Mouse (Mus musculus) kidney, adult 2 months (tissue): ENCODE data around the gene Ptprn2. TPM values are rescaled to one million over a fixed set of nuclear protein-coding genes. Genes with fewer than 3 reads are reported as not detected.

Source experiments
- DNase-seq: peaks from one replicate; pipeline ENCODE4 v3.0.0; 2021
- H3K27ac ChIP-seq: fragments of 200-500 bp; 2 replicates; pipeline ENCODE4 v1.5.1; 2012; ENCODE audit warnings: low read depth, low read length, control low read depth, inconsistent platforms; ENCODE audit not compliant: insufficient read depth
- H3K27me3 ChIP-seq: fragments of 200-500 bp; replicated peaks from 2 replicates; pipeline ENCODE4 v1.6.1; 2012; ENCODE audit warnings: mild to moderate bottlenecking, moderate library complexity, low read length, inconsistent platforms; ENCODE audit not compliant: control insufficient read depth, insufficient read depth
- H3K36me3 ChIP-seq: fragments of 200-500 bp; 2 replicates; pipeline ENCODE4 v1.6.1; 2012; ENCODE audit warnings: mild to moderate bottlenecking, moderate library complexity, low read length, inconsistent platforms; ENCODE audit not compliant: control insufficient read depth, insufficient read depth
- H3K4me1 ChIP-seq: fragments of 200-500 bp; 2 replicates; pipeline ENCODE4 v1.6.1; 2011; ENCODE audit warnings: low read length; ENCODE audit not compliant: control insufficient read depth, insufficient read depth
- H3K4me3 ChIP-seq: fragments of 200-500 bp; 2 replicates; pipeline ENCODE4 v1.5.1; 2011; ENCODE audit warnings: mild to moderate bottlenecking, low read depth, low read length, control low read depth; ENCODE audit not compliant: insufficient read depth
- CTCF ChIP-seq: fragments of 200-500 bp; conservative IDR thresholded peaks from 2 replicates; pipeline ENCODE4 v1.5.1; 2011; ENCODE audit warnings: low read depth, mild to moderate bottlenecking, control low read depth, low read length, moderate library complexity, mixed read lengths; ENCODE audit not compliant: insufficient read depth, insufficient read length
- POLR2A ChIP-seq: fragments of 200-500 bp; IDR thresholded peaks from one replicate; pipeline ENCODE4 v1.6.1; 2011; ENCODE audit warnings: low read depth, low read length, control low read depth
- WGBS: fragments of 180-500 bp; shearing (Covaris S2); methylation state at CpG from one replicate; pipeline ENCODE4 v1.1.7; 2018; 5-methylcytosine and 5-hydroxymethylcytosine counted together
- polyA plus RNA-seq: library from polyadenylated mRNA; depleted of rRNA; stranded (reverse); fragments of >200 nt; gene quantifications from 2 replicates; pipeline ENCODE4 v1.2.3, GENCODE M21; 2012; rRNA removed

The Ptprn2 gene
- polyA plus RNA-seq, 1 experiment, result 0.91 TPM

DNA sequence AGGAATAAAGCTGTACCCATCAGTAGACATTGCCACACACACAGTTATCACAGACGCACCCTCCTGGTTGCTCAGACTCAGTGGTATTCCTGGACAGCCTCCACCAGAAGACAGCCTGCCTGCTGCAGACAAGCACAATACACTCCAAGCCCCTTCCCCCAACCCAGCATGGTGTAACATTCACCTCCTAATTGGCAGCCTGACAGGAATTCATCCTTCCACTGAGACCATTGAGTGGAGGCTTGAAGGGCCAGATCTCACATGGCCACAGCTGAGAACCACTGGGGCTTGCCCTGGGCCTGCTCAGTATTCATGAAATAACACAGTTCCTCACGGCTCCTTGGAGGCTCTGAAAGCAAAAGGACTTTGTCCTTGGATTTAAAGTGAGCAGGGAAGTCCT, 829.5 kb downstream of the Ptprn2 start:
- no peaks in the 10 kb centered on the region for H3K4me1 ChIP-seq
- no peak for TF ChIP-seq POLR2A
- no peak for TF ChIP-seq CTCF
- no peak overlapping the region for H3K4me3 ChIP-seq
- 64% methylated on average over 2 of the region's 2 CpGs for WGBS
- no peak for DNase-seq
- H3K27ac ChIP-seq, result no peak overlapping the region
- no peaks in the 10 kb centered on the region for H3K27me3 ChIP-seq
- H3K36me3 ChIP-seq, result no peaks in the 10 kb centered on the region

DNA sequence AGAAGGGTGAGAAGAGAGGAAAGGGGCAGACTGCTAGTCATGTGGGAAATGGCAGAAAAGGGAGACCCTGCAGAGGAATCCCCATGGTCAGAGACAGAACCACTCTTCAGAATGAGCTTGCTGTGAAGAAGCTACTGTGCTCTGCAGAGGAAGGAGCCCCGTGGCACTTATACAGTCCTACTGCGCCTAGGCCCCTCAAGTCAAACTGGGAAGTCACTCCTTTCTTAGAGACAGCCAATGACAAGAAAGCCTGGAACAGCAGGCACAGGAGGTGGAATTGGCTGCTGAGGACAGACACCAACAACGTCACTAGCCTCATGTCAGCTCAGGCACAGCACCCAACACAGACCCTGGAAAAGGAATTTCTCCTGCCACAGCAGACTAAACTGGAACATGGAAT, 830.1 kb downstream of the Ptprn2 start:
- TF ChIP-seq CTCF, result no peak
- no peak for TF ChIP-seq POLR2A
- WGBS, result 87% methylated on average over 3 of the region's 3 CpGs
- Histone ChIP-seq H3K27me3 (no peaks in the 10 kb centered on the region), H3K27ac (no peak overlapping the region), H3K4me1 (no peaks in the 10 kb centered on the region), H3K36me3 (no peaks in the 10 kb centered on the region), H3K4me3 (no peak overlapping the region)
- DNase-seq, result no peak

DNA sequence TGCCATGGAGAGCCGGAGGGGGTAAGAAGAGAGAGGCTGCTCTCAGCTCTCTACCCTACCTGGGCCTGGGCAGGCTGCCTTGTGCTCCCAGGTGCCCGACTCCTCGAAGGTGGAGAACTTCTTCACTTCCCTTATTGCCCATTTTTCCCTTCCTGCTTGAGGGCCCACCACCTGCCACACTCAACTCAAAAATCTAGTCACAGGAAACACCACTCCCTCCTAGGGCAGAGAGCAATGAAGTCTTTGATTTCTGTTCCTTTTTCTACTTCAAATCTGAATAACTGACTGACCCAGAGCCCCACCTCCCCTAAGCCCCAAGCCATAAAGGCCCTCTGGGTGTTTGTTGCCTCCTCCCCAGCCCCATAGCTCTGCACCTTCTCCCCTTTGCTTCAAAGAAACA, 832.7 kb downstream of the Ptprn2 start:
- WGBS, result 88% methylated on average over 3 of the region's 3 CpGs
- no peak overlapping the region for H3K4me3 ChIP-seq
- H3K27ac ChIP-seq, result no peak overlapping the region
- no peak for DNase-seq
- TF ChIP-seq CTCF (no peak), POLR2A (no peak)
- no peaks in the 10 kb centered on the region for H3K27me3 ChIP-seq
- no peaks in the 10 kb centered on the region for H3K36me3 ChIP-seq
- H3K4me1 ChIP-seq, result no peaks in the 10 kb centered on the region

DNA sequence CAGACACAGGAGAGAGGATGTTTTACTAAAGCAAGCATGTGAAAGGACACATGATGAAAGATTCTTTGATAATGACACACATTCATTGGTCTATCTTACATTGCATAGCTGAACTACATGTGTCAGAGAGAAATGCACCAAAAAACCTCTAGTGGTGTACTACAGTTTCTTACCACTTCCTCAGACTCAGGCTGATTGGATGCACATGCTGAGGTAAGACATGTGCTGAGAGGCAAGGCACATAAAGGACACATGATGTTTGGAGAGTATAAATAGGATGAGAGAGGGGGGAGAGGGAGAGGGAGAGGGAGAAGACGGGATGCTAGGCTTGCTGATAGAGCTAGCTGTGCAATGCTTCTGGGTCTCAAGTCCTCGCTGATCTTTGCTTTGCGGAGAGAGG, 837.5 kb downstream of the Ptprn2 start:
- H3K27me3 ChIP-seq, result no peaks in the 10 kb centered on the region
- no peak overlapping the region for H3K4me3 ChIP-seq
- no peak for TF ChIP-seq CTCF
- H3K4me1 ChIP-seq, result no peaks in the 10 kb centered on the region
- WGBS, result 89% methylated on average over 3 of the region's 3 CpGs
- DNase-seq, result no peak
- H3K27ac ChIP-seq, result no peak overlapping the region
- no peaks in the 10 kb centered on the region for H3K36me3 ChIP-seq

Other genes starting within 250 kb of the Ptprn2 start
- gene Wdr60, start 222.7 kb upstream of the Ptprn2 start, polyA plus RNA-seq, result 5.5 and 5.9 TPM in 2 replicates
- not detected in 2 replicates for gene Gm11027, start 210.3 kb upstream of the Ptprn2 start, polyA plus RNA-seq
- 6.8 and 8.8 TPM in 2 replicates for gene Esyt2, start 204.5 kb upstream of the Ptprn2 start, polyA plus RNA-seq
- gene Ncapg2, start 80.3 kb upstream of the Ptprn2 start, polyA plus RNA-seq, result 0.73 and 0.89 TPM in 2 replicates